Mouse (Mus musculus) neural tube, embryonic 15.5 days (tissue): ENCODE data around the gene Yrdc. TPM values are rescaled to one million over a fixed set of nuclear protein-coding genes. Genes with fewer than 3 reads are reported as not detected.

Source experiments
- ATAC-seq: fragments of 200-750 bp; cut with Nextera tagmentation; 2 replicates; pipeline ENCODE4 v1.8.0; 2017; ENCODE audit warnings: mild to moderate bottlenecking, moderate TSS enrichment, moderate library complexity; ENCODE audit not compliant: low FRiP score
- H3K27ac ChIP-seq: fragments of 300-500 bp; sonication (generic); replicated peaks from 2 replicates; pipeline ENCODE4 v1.5.1; 2015; ENCODE audit warnings: mild to moderate bottlenecking, inconsistent platforms
- H3K27me3 ChIP-seq: fragments of 300-500 bp; sonication (generic); replicated peaks from 2 replicates; pipeline ENCODE4 v1.6.1; 2015; ENCODE audit warnings: inconsistent platforms
- H3K36me3 ChIP-seq: fragments of 300-500 bp; sonication (generic); 2 replicates; pipeline ENCODE4 v1.6.1; 2015; ENCODE audit warnings: inconsistent platforms
- H3K4me1 ChIP-seq: fragments of 300-500 bp; sonication (generic); 2 replicates; pipeline ENCODE4 v1.6.1; 2015; ENCODE audit warnings: inconsistent platforms
- H3K4me2 ChIP-seq: fragments of 300-500 bp; sonication (generic); 2 replicates; pipeline ENCODE4 v1.6.1; 2015; ENCODE audit warnings: inconsistent platforms, mild to moderate bottlenecking, moderate library complexity
- H3K4me3 ChIP-seq: fragments of 300-500 bp; sonication (generic); replicated peaks from 2 replicates; pipeline ENCODE4 v1.5.1; 2015; ENCODE audit warnings: mild to moderate bottlenecking, inconsistent platforms
- H3K9ac ChIP-seq: fragments of 300-500 bp; sonication (generic); replicated peaks from 2 replicates; pipeline ENCODE4 v1.6.1; 2015; ENCODE audit warnings: mild to moderate bottlenecking, inconsistent platforms
- H3K9me3 ChIP-seq: fragments of 300-500 bp; sonication (generic); replicated peaks from 2 replicates; pipeline ENCODE4 v1.6.1; 2016; ENCODE audit warnings: inconsistent platforms
- WGBS: fragments of 180-500 bp; shearing (Covaris S2); methylation state at CpG from one replicate; pipeline ENCODE4 v1.1.7; 2015; ENCODE audit warnings: mixed read lengths; 5-methylcytosine and 5-hydroxymethylcytosine counted together
- polyA plus RNA-seq: library from polyadenylated mRNA; unstranded; fragments of >200 nt; fragmentation: Nextera tagmentation; extraction: Ambion mirVana; gene quantifications from 2 replicates; pipeline ENCODE4 v1.2.1, GENCODE M21; 2015

Gene Yrdc
- polyA plus RNA-seq, 1 experiment from 2014 or later = 43.2 TPM

DNA sequence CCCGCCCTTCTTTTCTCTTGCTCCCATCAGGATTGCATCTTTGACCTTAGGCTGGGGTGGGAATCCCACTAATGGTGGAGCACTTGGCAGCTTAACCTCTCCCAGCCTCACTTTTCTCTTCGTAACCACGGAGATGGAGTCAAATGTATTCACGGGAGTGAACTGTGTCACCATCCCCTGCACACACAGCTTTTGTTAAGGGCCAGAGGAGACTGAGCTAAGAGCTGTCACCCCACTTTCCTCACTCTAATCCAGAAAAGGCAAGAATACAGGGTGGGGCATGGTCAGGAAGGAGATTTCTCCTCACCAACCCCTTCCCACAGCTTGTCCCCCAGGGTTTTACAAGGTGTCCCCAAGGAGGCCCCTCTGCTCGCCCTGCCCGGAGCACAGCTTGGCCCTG is 43.3 kb downstream of the Yrdc start:
- peak overlapping the region; percentile 28; the same call in 1 of the 2 replicates for H3K9ac ChIP-seq
- H3K36me3 ChIP-seq = no peaks in the 10 kb centered on the region
- WGBS = 24% methylated on average over 6 of the region's 6 CpGs
- H3K9me3 ChIP-seq = no peaks in the 10 kb centered on the region
- H3K4me2 ChIP-seq = peak overlapping the region; percentile 81
- peaks cover 32% of the 10 kb centered on the region for H3K27me3 ChIP-seq
- H3K27ac ChIP-seq = no peak overlapping the region
- peaks cover 14% of the 10 kb centered on the region for H3K4me1 ChIP-seq
- ATAC-seq = peak; percentile 22; the same call in 1 of the 2 replicates
- peak overlapping the region; percentile 49 for H3K4me3 ChIP-seq

DNA sequence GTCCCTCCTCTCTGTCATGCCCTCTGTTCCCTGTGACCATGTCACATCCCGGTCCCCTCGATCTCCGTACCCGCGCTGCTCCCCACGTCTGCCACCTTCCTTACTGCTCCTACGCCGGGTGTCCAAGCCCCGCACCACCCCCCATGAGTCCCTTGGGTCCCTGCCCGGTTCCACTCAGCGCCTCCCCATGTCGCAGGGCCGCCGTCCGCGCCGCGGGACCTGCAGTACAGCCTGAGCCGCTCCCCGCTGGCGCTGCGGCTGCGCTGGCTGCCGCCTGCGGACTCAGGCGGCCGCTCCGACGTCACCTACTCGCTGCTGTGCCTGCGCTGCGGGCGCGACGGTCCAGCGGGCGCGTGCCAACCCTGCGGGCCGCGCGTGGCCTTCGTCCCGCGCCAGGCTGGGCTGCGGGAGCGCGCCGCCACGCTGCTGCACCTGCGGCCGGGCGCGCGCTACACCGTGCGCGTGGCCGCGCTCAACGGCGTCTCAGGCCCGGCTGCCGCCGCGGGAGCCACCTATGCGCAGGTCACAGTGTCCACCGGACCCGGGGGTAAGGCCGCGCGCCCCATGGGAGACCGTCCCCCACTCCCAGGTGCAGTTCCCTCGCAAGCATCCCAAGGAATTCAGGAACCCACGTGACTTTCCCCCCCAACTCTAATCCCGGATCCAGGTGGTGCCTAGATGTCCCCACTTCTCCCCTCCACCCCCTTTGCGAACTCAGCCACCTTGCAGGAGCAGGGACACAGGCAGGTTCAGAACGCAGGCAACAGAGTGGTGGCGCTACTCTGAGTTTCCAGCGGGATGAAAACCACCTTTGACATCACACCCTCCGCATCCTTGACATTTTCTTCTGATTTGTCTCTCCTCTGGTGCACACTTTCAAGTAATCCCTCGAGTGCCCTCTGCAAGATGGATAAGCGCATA is 44.3 kb downstream of the Yrdc start:
- H3K36me3 ChIP-seq = no peaks in the 10 kb centered on the region
- WGBS = 1% methylated on average over 82 of the region's 83 CpGs
- H3K4me1 ChIP-seq = peaks cover 14% of the 10 kb centered on the region
- H3K9me3 ChIP-seq = no peaks in the 10 kb centered on the region
- H3K27me3 ChIP-seq = peaks cover 32% of the 10 kb centered on the region
- peak overlapping the region; percentile 49 for H3K4me3 ChIP-seq
- peak overlapping the region; percentile 81 for H3K4me2 ChIP-seq
- H3K27ac ChIP-seq = peak overlapping the region; percentile 58; the same call in 1 of the 2 replicates
- peak; percentile 76 for ATAC-seq
- H3K9ac ChIP-seq = peak overlapping the region; percentile 51

DNA sequence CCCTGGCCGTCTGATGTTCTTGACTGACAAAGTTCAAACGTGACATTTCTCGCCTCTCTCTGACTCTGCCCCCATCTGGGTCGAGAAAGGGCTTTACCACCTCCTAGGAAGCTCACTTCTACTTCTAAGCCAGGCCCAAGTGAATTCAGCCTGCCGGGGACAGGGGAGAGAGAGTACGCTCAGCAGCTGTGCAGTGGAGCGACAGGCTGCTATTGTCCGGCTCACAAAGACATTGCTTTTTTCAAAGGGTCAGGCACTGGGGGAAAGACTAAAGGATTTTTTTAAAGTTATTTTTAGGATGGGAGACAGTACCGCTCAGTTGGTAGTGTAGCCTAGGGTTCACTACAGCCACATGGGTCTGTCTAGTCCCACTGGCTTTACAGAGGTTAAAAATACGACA is 47.9 kb downstream of the Yrdc start:
- Histone ChIP-seq H3K36me3 (no peaks in the 10 kb centered on the region), H3K4me2 (no peak overlapping the region), H3K9me3 (no peaks in the 10 kb centered on the region), H3K4me3 (no peak overlapping the region), H3K27me3 (peaks cover 22% of the 10 kb centered on the region), H3K9ac (no peak overlapping the region), H3K27ac (no peak overlapping the region), H3K4me1 (peaks cover 14% of the 10 kb centered on the region)
- 21% methylated on average over 10 of the region's 10 CpGs for WGBS
- ATAC-seq = no peak

DNA sequence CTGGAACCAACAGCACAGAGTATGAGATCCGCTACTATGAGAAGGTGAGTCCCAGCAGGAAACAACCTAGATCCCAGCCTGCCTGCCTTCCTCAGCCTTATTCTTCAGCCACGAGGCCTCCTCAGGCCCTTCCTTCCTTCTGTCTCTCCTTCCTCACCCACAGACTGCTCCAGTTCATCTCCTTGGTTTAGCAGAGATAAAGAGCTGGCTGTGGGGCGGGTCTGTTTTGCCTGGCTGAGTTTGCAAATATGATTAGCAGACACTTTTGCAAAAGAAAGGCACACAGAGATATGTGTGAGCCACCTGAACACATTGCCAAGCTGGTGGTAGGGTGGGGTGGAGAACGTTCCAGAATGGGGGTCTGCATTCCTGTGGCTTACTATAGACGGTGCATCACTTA is 49.4 kb downstream of the Yrdc start:
- H3K36me3 ChIP-seq = no peaks in the 10 kb centered on the region
- no peak overlapping the region for H3K27ac ChIP-seq
- ATAC-seq = no peak
- no peak overlapping the region for H3K4me3 ChIP-seq
- H3K9ac ChIP-seq = no peak overlapping the region
- H3K4me2 ChIP-seq = no peak overlapping the region
- H3K4me1 ChIP-seq = peaks cover 1% of the 10 kb centered on the region; the same call in 1 of the 2 replicates
- WGBS = 71% methylated on average over 5 of the region's 5 CpGs
- H3K9me3 ChIP-seq = no peaks in the 10 kb centered on the region
- H3K27me3 ChIP-seq = peaks cover 16% of the 10 kb centered on the region

Other genes with a start within 250 kb of the Yrdc start
- gene 3100002H09Rik, start 239.9 kb upstream of the Yrdc start, polyA plus RNA-seq = 0.28 and 0.42 TPM in 2 replicates
- 4.7 and 6.8 TPM in 2 replicates for gene Pou3f1, start 193.9 kb upstream of the Yrdc start, polyA plus RNA-seq
- gene Utp11, start 157.1 kb upstream of the Yrdc start, polyA plus RNA-seq = 41.4 and 47.8 TPM in 2 replicates
- gene Fhl3, start 150.0 kb upstream of the Yrdc start, polyA plus RNA-seq = 1.8 and 3.3 TPM in 2 replicates
- 88.4 and 105 TPM in 2 replicates for gene Sf3a3, start 135.9 kb upstream of the Yrdc start, polyA plus RNA-seq
- gene Inpp5b, start 108.8 kb upstream of the Yrdc start, polyA plus RNA-seq = 20.6 and 24.9 TPM in 2 replicates
- gene Mtf1, start 48.6 kb upstream of the Yrdc start, polyA plus RNA-seq = 9.8 and 10.2 TPM in 2 replicates
- gene 1110065P20Rik, start 517 bp downstream of the Yrdc start, polyA plus RNA-seq = 82.5 and 106 TPM in 2 replicates
- 10.4 and 17.8 TPM in 2 replicates for gene Maneal, start 11.5 kb downstream of the Yrdc start, polyA plus RNA-seq
- 9.4 and 13.7 TPM in 2 replicates for gene Epha10, start 30.2 kb downstream of the Yrdc start, polyA plus RNA-seq
- gene 9930104L06Rik, start 86.4 kb downstream of the Yrdc start, polyA plus RNA-seq = 14.2 and 15.2 TPM in 2 replicates
- gene Cdca8, start 88.6 kb downstream of the Yrdc start, polyA plus RNA-seq = 22.1 and 51.7 TPM in 2 replicates
- 1.2 and 2.8 TPM in 2 replicates for gene Rspo1, start 135.8 kb downstream of the Yrdc start, polyA plus RNA-seq
- 88.6 and 91.7 TPM in 2 replicates for gene Gnl2, start 165.9 kb downstream of the Yrdc start, polyA plus RNA-seq
- gene Dnali1, start 215.0 kb downstream of the Yrdc start, polyA plus RNA-seq = 0.70 and 0.79 TPM in 2 replicates
- 24.1 and 24.3 TPM in 2 replicates for gene Snip1, start 216.0 kb downstream of the Yrdc start, polyA plus RNA-seq
- 141 and 164 TPM in 2 replicates for gene Meaf6, start 234.5 kb downstream of the Yrdc start, polyA plus RNA-seq